Mouse (Mus musculus) liver, adult 2 months (tissue): Measurements from ENCODE around the gene Abcc6.

Experiments used
- CTCF ChIP-seq: fragments of 200-500 bp; IDR thresholded peaks from 2 replicates; pipeline ENCODE4 v1.5.1; 2011; ENCODE audit warnings: low read depth, low read length, control low read depth
- POLR2A ChIP-seq: fragments of 200-500 bp; IDR thresholded peaks from 2 replicates; pipeline ENCODE4 v1.6.1; 2011; ENCODE audit warnings: low read length, control low read depth; ENCODE audit not compliant: insufficient read depth; ENCODE audit errors: extremely low read depth

- TF ChIP-seq CTCF (no peak), POLR2A (no peak)
Observed at GRCm38 (mm10) chr7:45919761-45920160, 110.3 kb downstream of the Abcc6 start.
